Mouse (Mus musculus): ENCODE data around the gene Soat2. TPM values are rescaled to one million over a fixed set of nuclear protein-coding genes. Genes with fewer than 3 reads are reported as not detected.

The Soat2 gene
- polyA plus RNA-seq (2014; fragmentation: Nextera tagmentation; extraction: Ambion mirVana): 0.76 and 2.3 TPM in 2 replicates

GRCm38 (mm10) chr15:102150301-102151135, at the start of gene Soat2:
Gene Soat2 (plus strand): TSS chr15:102150526.
- no peak; the same call in 1 of the 2 replicates for ATAC-seq (replicated peaks; ENCODE audit: insufficient number of reproducible peaks, low FRiP score, low TSS enrichment)
- WGBS (ENCODE audit: insufficient replicate concordance): 22% methylated on average over 20 of the region's 20 CpGs
- Histone ChIP-seq H3K9ac (ENCODE audit: low read depth, low read length) (peak within 1 kb of the TSS; percentile 46), H3K36me3 (ENCODE audit: control insufficient read depth, insufficient read depth, low read length) (no peaks in the 10 kb centered on the region), H3K27me3 (ENCODE audit: control insufficient read depth, insufficient read depth, low read length) (peaks cover under 1% of the 10 kb centered on the region), H3K4me3 (ENCODE audit: low read depth, low read length) (peak within 1 kb of the TSS; percentile 20; the same call in 1 of the 2 replicates), H3K4me2 (peak within 1 kb of the TSS; percentile 49), H3K27ac (ENCODE audit: low read depth, low read length) (peak within 1 kb of the TSS; percentile 55), H3K4me1 (ENCODE audit: control insufficient read depth, insufficient read depth, low read length) (peaks cover 16% of the 10 kb centered on the region), H3K9me3 (replicated peaks; ENCODE audit: control insufficient read depth, low read length) (no peaks in the 10 kb centered on the region)

GRCm38 (mm10) chr15:102100996-102101671, 49.2 kb upstream of the Soat2 start:
- 19% methylated on average over 10 of the region's 10 CpGs for WGBS (ENCODE audit: insufficient replicate concordance)
- peak overlapping the region; percentile 71 for H3K9ac ChIP-seq (ENCODE audit: low read depth, low read length)
- H3K4me1 ChIP-seq (ENCODE audit: control insufficient read depth, insufficient read depth, low read length): peaks cover 66% of the 10 kb centered on the region
- peak overlapping the region; percentile 95 for H3K27ac ChIP-seq (ENCODE audit: low read depth, low read length)
- peak overlapping the region; percentile 80 for H3K4me2 ChIP-seq
- H3K4me3 ChIP-seq (ENCODE audit: low read depth, low read length): peak overlapping the region; percentile 61
- H3K9me3 ChIP-seq (replicated peaks; ENCODE audit: control insufficient read depth, low read length): no peaks in the 10 kb centered on the region
- no peak for ATAC-seq (replicated peaks; ENCODE audit: insufficient number of reproducible peaks, low FRiP score, low TSS enrichment)
- peaks cover 8% of the 10 kb centered on the region for H3K36me3 ChIP-seq (ENCODE audit: control insufficient read depth, insufficient read depth, low read length)
- no peaks in the 10 kb centered on the region; the same call in 1 of the 2 replicates for H3K27me3 ChIP-seq (ENCODE audit: control insufficient read depth, insufficient read depth, low read length)

GRCm38 (mm10) chr15:102101672-102102541, 48.4 kb upstream of the Soat2 start:
- Histone ChIP-seq H3K9ac (ENCODE audit: low read depth, low read length) (peak overlapping the region; percentile 81), H3K36me3 (ENCODE audit: control insufficient read depth, insufficient read depth, low read length) (peaks cover 7% of the 10 kb centered on the region), H3K9me3 (replicated peaks; ENCODE audit: control insufficient read depth, low read length) (no peaks in the 10 kb centered on the region), H3K4me2 (peak overlapping the region; percentile 80), H3K27ac (ENCODE audit: low read depth, low read length) (peak overlapping the region; percentile 95), H3K4me1 (ENCODE audit: control insufficient read depth, insufficient read depth, low read length) (peaks cover 73% of the 10 kb centered on the region), H3K4me3 (ENCODE audit: low read depth, low read length) (peak overlapping the region; percentile 48), H3K27me3 (ENCODE audit: control insufficient read depth, insufficient read depth, low read length) (no peaks in the 10 kb centered on the region; the same call in 1 of the 2 replicates)
- 22% methylated on average over 11 of the region's 11 CpGs for whole genome bisulfite sequencing (ENCODE audit: insufficient replicate concordance)
- ATAC-seq (replicated peaks; ENCODE audit: insufficient number of reproducible peaks, low FRiP score, low TSS enrichment): no peak; the same call in 1 of the 2 replicates

GRCm38 (mm10) chr15:102102548-102103121, 47.7 kb upstream of the Soat2 start:
- Histone ChIP-seq H3K27ac (ENCODE audit: low read depth, low read length) (peak overlapping the region; percentile 95), H3K4me3 (ENCODE audit: low read depth, low read length) (peak overlapping the region; percentile 48), H3K36me3 (ENCODE audit: control insufficient read depth, insufficient read depth, low read length) (0 out of 2 replicates have a peak, but pooled peaks cover 2% of the 10 kb centered on the region), H3K9me3 (replicated peaks; ENCODE audit: control insufficient read depth, low read length) (no peaks in the 10 kb centered on the region), H3K9ac (ENCODE audit: low read depth, low read length) (peak overlapping the region; percentile 81), H3K27me3 (ENCODE audit: control insufficient read depth, insufficient read depth, low read length) (no peaks in the 10 kb centered on the region; the same call in 1 of the 2 replicates), H3K4me1 (ENCODE audit: control insufficient read depth, insufficient read depth, low read length) (peaks cover 78% of the 10 kb centered on the region), H3K4me2 (peak overlapping the region; percentile 80)
- 18% methylated on average over 6 of the region's 6 CpGs for WGBS (ENCODE audit: insufficient replicate concordance)
- peak; percentile 16; the same call in 1 of the 2 replicates for ATAC-seq (replicated peaks; ENCODE audit: insufficient number of reproducible peaks, low FRiP score, low TSS enrichment)

GRCm38 (mm10) chr15:102103371-102103946, 46.9 kb upstream of the Soat2 start:
- peak overlapping the region; percentile 95 for H3K27ac ChIP-seq (ENCODE audit: low read depth, low read length)
- H3K4me1 ChIP-seq (ENCODE audit: control insufficient read depth, insufficient read depth, low read length): peaks cover 79% of the 10 kb centered on the region
- H3K9me3 ChIP-seq (replicated peaks; ENCODE audit: control insufficient read depth, low read length): no peaks in the 10 kb centered on the region
- ATAC-seq (replicated peaks; ENCODE audit: insufficient number of reproducible peaks, low FRiP score, low TSS enrichment): peak; percentile 6; the same call in 1 of the 2 replicates
- H3K9ac ChIP-seq (ENCODE audit: low read depth, low read length): peak overlapping the region; percentile 81
- peak overlapping the region; percentile 48 for H3K4me3 ChIP-seq (ENCODE audit: low read depth, low read length)
- H3K27me3 ChIP-seq (ENCODE audit: control insufficient read depth, insufficient read depth, low read length): no peaks in the 10 kb centered on the region; the same call in 1 of the 2 replicates
- peak overlapping the region; percentile 80 for H3K4me2 ChIP-seq
- H3K36me3 ChIP-seq (ENCODE audit: control insufficient read depth, insufficient read depth, low read length): peaks cover 3% of the 10 kb centered on the region; the same call in 1 of the 2 replicates
- WGBS (ENCODE audit: insufficient replicate concordance): 5% methylated on average over 14 of the region's 14 CpGs

- Histone ChIP-seq H3K27ac (ENCODE audit: low read depth, low read length) (peak overlapping the region; percentile 95), H3K36me3 (ENCODE audit: control insufficient read depth, insufficient read depth, low read length) (peaks cover 5% of the 10 kb centered on the region; the same call in 1 of the 2 replicates), H3K4me2 (peak overlapping the region; percentile 80), H3K4me1 (ENCODE audit: control insufficient read depth, insufficient read depth, low read length) (peaks cover 80% of the 10 kb centered on the region), H3K4me3 (ENCODE audit: low read depth, low read length) (peak overlapping the region; percentile 48), H3K9me3 (replicated peaks; ENCODE audit: control insufficient read depth, low read length) (no peaks in the 10 kb centered on the region), H3K27me3 (ENCODE audit: control insufficient read depth, insufficient read depth, low read length) (no peaks in the 10 kb centered on the region; the same call in 1 of the 2 replicates), H3K9ac (ENCODE audit: low read depth, low read length) (peak overlapping the region; percentile 81)
- ATAC-seq (replicated peaks; ENCODE audit: insufficient number of reproducible peaks, low FRiP score, low TSS enrichment): no peak
- 18% methylated on average over 12 of the region's 12 CpGs for WGBS (ENCODE audit: insufficient replicate concordance)
These were observed 46.3 kb upstream of the Soat2 start for GRCm38 (mm10) chr15:102103947-102104555.

GRCm38 (mm10) chr15:102105360-102105759, 45.0 kb upstream of the Soat2 start:
- no peak overlapping the region for H3K4me3 ChIP-seq (ENCODE audit: low read depth, low read length)
- H3K27ac ChIP-seq (ENCODE audit: low read depth, low read length): no peak overlapping the region
- H3K9me3 ChIP-seq (replicated peaks; ENCODE audit: control insufficient read depth, low read length): no peaks in the 10 kb centered on the region
- peaks cover 8% of the 10 kb centered on the region for H3K36me3 ChIP-seq (ENCODE audit: control insufficient read depth, insufficient read depth, low read length)
- H3K27me3 ChIP-seq (ENCODE audit: control insufficient read depth, insufficient read depth, low read length): no peaks in the 10 kb centered on the region; the same call in 1 of the 2 replicates
- no peak for ATAC-seq (replicated peaks; ENCODE audit: insufficient number of reproducible peaks, low FRiP score, low TSS enrichment)
- peak overlapping the region; percentile 39 for H3K4me2 ChIP-seq
- WGBS (ENCODE audit: insufficient replicate concordance): 48% methylated on average over 5 of the region's 5 CpGs
- peaks cover 70% of the 10 kb centered on the region for H3K4me1 ChIP-seq (ENCODE audit: control insufficient read depth, insufficient read depth, low read length)
- no peak overlapping the region for H3K9ac ChIP-seq (ENCODE audit: low read depth, low read length)
